Mouse (Mus musculus): ENCODE data around the gene Kif5a.

DNA sequence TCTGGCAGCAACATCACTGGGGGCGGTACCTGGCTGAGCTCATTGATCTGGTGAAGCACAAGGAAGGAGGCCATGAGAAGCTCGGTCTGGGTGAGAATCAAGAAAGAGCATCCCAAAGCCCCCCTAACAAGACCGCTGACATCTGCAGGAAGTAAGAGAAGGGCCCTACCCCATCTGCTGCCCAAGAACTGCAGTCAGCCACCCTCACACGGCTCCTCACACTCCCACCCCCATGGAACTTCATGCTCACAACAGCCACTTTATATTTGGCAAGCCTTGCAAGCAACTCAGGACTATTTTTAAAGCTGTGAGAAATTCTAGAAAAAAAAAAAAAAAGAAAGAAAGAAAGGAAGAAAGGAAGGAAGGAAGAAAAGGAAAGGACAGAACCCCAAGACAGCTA, 54.2 kb downstream of the Kif5a start:
- no peak for TF ChIP-seq CTCF (IDR thresholded peaks at IDR 0.05; ENCODE audit: low read depth, low read length)
- no peak for TF ChIP-seq GATA2 (IDR thresholded peaks at IDR 0.05; ENCODE audit: borderline replicate concordance, low read depth, low read length)
- TF ChIP-seq TAL1 (conservative IDR thresholded peaks at IDR 0.05; ENCODE audit: low read depth, low read length), result no peak
- no peak for TF ChIP-seq GATA1 (IDR thresholded peaks at IDR 0.05; ENCODE audit: borderline replicate concordance, low read length)
